Mouse (Mus musculus): Measurements from ENCODE around the gene Plppr2.

Plppr2 gene

DNA sequence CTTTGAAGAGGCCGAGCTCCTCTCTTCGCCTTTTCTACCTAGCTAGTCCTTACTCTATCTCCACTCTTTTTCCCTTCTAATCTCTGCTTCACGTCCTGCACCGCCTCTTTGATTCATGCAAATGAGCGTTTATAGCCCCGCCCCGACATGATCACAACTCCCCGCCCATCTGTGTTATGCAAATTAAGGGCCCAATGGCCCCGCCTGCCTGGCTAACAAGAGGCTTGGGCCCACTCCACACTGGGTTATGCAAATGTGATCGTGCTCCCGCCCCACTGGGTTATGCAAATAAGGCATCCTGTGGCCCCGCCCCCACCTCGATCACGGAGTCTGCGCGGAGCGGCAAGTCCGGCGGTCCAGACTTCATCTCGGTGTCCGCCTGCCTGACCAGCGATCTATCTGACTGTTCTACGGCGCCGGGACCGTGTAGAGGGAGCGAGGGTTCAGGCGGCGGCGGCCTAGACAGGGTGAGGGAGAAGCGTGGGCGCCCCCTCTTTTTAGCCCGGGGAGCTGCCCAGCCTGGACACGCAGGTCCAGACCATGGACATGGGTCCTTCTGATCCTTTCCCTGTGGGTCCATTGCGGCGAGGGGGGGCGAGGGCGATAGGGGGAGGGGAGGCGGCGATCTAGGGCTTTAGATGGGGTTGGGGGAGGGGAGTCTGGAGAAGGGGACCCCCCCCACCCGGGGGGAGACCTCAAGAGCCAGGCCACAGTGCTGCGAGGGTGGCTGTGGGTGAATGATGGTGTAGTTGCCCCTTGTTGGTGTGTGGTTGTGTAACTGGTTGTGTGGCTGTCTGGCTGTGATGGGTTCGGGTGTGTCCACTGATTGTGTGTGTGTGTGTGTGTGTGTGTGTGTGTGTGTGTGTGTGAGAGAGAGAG is at the start of gene Plppr2:
Gene Plppr2 (plus strand): TSS at position 342 of the 879 bp plus-strand sequence.
- peak; percentile 99 for DNase-seq (ENCODE audit: low spot score)

GRCm38 (mm10) chr9:21889229-21889628 is 47.6 kb upstream of the Plppr2 start:
- no peak for DNase-seq (ENCODE audit: low spot score)

- DNase-seq (ENCODE audit: low spot score), result peak; percentile 92
Measured at GRCm38 (mm10) chr9:21901223-21901820, 35.5 kb upstream of the Plppr2 start.

DNA sequence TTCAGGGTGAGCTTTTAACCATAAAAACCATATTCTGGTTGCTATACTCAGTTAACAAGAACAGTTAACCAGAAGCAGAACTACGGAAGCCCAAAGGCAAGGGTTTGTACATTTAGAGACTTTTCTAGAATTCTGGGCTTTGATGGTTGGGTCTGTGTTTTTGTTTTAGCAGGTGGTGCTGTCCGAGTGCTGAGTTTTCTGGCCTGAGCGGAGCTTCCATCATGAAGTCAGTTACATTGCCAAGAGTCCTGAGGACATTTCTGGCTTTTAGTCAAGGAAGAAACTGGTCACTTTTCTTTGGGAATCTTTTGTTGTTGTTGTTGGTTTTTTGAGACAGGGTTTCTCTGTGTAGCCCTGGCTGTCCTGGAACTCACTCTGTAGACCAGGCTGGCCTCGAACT is 32.8 kb upstream of the Plppr2 start:
- no peak for DNase-seq (ENCODE audit: low spot score)

GRCm38 (mm10) chr9:21908216-21908615 is 28.6 kb upstream of the Plppr2 start:
- no peak for DNase-seq (ENCODE audit: low spot score)

- DNase-seq (ENCODE audit: low spot score), result no peak
Measured at GRCm38 (mm10) chr9:21909474-21910223, 27.2 kb upstream of the Plppr2 start.

GRCm38 (mm10) chr9:21916851-21917492 is 19.9 kb upstream of the Plppr2 start:
- DNase-seq (ENCODE audit: low spot score), result no peak

- peak; percentile 6 for DNase-seq (ENCODE audit: low spot score)
Measured at GRCm38 (mm10) chr9:21917493-21918034, 19.3 kb upstream of the Plppr2 start.

- DNase-seq (ENCODE audit: low spot score), result peak; percentile 99
Measured at GRCm38 (mm10) chr9:21918035-21918592, 18.7 kb upstream of the Plppr2 start, which contains the start of gene Rab3d. Gene Rab3d, minus strand, starts transcription at chr9:21918192.

DNA sequence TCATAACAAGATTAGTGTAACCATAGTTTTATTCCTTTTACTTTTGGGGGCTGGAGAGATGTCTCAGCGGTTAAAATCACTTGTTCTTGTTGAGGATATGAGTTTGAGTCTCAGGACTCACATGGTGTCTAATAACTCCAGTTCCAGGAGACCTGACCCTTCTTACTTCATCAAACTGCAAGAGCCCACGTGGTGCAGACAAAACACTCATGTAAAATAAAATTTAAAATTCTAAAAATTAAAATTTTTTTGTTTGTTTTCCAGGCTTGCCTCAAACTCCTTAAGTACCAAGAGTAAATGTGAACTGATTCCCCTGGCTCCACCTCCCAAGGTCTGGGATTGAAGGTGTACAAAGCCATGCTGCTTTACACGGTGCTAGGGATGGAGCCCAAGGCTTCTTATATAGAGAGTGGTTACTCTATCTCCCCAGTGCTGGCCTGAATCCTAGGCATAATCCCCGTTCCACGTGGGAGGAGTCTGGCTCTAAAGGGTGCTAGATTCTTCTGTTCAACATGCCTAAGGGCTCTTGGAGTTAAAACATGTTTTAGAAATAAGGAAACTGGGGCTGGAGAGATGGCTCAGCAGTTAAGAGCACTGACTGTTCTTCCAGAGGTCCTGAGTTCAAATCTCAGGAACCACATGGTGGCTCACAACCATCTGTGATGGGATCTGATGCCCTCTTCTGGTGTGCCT is 18.0 kb upstream of the Plppr2 start:
- DNase-seq (ENCODE audit: low spot score), result no peak

DNA sequence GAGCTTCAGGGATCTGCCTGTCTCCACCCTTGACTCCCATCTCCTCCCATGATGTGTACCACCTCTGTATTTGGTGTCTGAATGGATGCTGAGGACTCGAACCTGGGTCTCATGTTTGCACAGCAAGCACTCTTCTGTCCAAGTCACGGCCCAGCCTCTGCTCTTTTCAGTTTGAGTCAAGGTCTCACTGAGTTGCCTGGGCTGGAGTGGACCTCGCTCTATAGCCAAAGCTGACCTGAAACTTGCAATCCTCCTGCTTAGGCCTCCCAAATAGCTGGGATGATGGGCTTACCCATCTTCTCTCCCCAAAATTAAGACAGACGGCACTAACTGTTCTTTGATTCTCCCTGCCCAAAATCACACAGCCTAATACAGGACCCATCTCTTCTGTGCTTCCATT is 13.8 kb upstream of the Plppr2 start:
- no peak for DNase-seq (ENCODE audit: low spot score)

GRCm38 (mm10) chr9:21923490-21924098 is 13.2 kb upstream of the Plppr2 start:
- DNase-seq (ENCODE audit: low spot score), result no peak

DNA sequence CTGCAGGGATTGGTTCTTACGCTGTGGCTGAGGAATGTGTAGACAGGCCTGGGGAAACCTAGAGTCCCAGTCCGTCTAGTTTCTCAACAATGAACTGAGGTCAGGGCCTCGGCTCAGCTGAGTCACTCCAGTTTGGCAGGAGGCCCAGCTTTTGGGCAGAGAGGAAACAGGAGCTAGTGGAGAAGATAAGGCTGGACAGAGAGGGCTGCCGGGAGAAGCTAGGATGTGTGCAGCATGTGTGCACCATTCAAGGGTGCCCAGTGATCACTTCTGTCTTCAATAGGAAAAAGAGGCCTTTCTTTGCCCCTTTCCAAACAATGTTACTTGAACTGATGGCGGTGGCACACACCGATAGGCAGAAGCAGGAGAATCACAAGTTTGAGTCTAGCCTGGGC is 12.7 kb upstream of the Plppr2 start:
- no peak for DNase-seq (ENCODE audit: low spot score)

DNA sequence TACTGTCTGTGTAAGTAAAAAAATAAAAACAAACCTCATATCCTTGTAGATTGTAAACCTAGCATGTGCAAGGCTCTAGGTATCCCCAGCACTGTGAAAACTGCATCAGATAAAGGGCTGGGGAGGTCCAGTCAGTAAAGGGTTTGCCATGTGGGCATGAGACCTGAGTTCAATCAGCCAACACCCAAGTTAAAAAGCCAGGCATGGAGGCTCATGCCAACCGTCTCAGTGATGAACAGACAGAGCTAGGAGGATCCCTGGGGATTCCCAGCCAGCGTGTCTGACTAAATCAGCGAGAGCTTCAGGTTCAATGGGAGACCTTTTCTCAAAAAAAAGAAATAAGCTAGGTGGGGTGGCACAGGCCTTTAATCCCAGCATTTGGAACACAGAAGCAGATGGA is 11.8 kb upstream of the Plppr2 start:
- DNase-seq (ENCODE audit: low spot score), result no peak

GRCm38 (mm10) chr9:21925506-21925905 is 11.3 kb upstream of the Plppr2 start:
- DNase-seq (ENCODE audit: low spot score), result no peak

DNA sequence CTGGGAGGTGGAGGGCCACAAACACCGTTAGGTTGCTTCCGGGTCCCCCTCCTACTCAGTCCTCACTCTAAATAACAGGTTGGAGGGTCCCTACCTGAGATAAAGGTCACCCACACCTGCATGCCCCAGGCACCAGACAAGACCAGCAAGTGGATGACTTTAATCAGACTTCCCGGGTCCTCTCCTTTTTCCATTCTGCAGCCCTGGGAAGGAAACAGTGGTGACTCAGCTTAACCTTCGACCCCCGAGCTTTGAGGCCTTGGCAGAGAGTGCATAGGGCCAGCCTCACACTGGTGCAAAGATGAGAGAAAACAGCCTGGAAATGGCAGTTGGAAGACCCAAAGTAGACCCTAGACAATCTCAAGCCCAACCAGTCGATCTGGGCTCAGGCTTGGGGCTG is 10.7 kb upstream of the Plppr2 start:
- no peak for DNase-seq (ENCODE audit: low spot score)

DNA sequence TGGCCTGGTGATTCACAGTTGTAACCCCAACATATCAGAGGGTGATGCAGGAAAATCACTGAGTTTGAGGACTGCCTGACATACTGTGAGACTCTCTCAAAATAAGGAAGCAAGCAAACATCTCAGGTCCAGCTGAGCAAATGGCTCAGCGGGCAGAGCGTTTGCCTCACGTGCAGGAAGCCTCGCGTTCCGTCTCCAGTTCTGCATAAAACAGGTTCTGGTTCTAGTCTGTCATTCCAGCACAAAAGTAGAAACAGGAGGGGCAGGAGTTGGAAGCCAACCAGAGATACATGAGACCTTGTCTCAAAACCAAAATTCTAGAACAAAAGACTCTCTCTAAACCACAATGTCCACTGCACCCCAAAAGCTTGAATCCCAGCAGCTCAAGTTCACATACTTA is 10.0 kb upstream of the Plppr2 start:
- DNase-seq (ENCODE audit: low spot score), result peak; percentile 31

DNA sequence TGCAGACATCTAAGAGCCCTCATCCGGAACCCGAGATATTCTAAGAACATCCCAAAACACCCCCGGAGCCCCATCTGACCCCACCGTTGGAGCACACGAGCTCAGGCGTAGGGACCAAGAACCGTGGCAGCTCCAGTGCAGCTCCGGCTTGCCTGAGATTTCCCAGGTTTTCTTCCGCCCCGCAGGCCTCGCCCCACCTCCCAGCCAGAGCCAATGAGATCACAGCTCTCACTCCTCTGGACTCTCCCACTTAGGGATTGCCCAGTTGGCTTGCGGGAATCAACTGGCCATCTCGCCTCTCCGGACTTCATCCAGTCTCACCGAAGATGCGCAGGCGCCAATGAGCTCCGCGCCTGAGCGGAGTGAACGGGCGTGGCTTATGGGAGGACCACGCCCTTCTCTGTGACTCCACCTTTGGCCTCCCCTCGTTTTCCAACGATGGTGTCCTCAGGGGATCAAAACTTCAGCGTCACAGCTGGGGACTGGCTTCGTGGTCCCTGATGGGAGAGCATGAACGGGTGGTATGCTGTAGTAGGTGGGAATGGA is 9.6 kb upstream of the Plppr2 start, which contains the start of the genes Ccdc159 and Tmem205:
Gene Ccdc159 (plus strand): TSS at position 264 of the 546 bp plus-strand sequence.
Gene Tmem205 (minus strand): TSS at position 349 of the 546 bp plus-strand sequence.
- DNase-seq (ENCODE audit: low spot score), result peak; percentile 99

GRCm38 (mm10) chr9:21929208-21929607 is 7.6 kb upstream of the Plppr2 start:
- no peak for DNase-seq (ENCODE audit: low spot score)

- no peak for DNase-seq (ENCODE audit: low spot score)
Measured at GRCm38 (mm10) chr9:21932006-21932405, 4.8 kb upstream of the Plppr2 start.
